Mouse (Mus musculus): ENCODE results near the gene Hmga2.

The Hmga2 gene

DNA sequence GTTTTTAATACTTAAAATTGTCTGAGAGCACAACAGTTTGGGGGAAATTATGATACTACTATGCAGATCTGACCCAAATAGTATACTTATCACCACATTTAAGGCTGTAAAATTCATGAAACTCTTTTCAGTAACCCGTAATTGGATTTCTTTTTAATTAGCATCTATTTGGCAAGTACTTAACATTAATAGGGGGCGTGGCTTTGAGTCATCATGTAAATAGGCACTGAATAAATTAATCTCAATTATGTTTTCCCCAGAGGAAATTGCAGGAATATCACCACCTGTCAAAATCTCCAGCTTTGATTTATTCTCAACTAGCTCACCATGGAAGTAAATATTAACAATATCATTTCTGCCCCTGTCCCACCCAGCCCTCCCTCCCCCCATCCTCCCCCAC lies 3.7 kb downstream of the Hmga2 start:
- no peak for DNase-seq (ENCODE audit: low read depth)

DNA sequence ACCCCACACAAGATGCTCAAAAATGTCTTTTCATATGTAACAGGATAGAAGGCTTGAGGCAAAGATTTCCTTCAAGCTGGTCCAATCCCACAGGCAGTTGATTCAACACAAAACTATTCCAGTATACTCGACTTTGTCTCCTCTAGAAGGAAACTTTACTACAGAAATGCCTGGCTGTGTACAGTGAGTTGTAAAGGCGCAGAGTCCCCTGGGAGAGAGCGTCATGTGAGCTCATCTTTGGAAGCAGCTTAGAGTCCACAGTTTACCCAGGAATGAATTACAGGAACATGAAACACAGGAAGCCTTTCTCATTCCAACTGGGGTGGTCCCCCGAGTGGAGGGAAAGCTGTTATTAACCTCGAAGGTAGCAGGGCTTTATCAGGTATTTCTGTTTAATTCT lies 11.1 kb downstream of the Hmga2 start:
- DNase-seq (ENCODE audit: low read depth): no peak

DNA sequence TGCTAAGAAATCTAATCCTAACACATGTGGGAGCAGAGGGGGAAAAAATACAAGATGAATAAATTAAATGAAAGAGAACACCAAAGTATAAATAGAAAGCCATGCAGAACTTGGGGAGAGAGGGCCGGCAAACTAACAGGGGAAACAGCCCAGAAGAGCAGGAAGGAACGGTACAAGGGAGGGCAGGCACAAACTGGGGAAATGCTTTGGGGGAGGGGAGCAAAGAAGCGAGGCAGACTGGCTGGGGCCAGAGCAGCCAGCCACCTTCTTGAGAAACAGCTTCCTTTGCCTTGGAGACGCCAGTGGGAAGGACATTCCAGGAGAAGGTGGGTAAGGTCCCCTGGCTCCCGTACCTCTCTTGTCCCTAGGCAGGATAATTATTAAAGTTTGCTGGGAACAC lies 14.5 kb downstream of the Hmga2 start:
- no peak for DNase-seq (ENCODE audit: low read depth)

DNA sequence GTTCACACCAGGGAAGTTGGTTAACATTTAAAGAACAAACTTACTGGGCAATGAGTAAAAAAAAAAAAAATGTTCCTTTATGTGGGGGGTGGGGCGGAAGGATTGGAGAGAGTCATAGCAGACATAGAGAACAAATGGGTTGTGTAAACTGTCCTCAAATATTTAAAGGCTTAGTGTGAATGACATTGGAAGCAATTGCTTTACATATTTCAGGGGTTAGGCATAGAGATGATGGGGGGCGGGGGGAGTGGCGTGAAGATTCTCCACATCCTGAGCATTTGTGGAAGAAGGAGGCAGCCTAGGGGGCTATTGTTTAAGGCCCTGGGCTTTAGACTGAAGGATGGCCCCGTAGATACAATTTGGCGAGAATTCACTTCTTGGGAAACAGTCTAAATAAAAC lies 15.0 kb downstream of the Hmga2 start:
- DNase-seq (ENCODE audit: low read depth): no peak

DNA sequence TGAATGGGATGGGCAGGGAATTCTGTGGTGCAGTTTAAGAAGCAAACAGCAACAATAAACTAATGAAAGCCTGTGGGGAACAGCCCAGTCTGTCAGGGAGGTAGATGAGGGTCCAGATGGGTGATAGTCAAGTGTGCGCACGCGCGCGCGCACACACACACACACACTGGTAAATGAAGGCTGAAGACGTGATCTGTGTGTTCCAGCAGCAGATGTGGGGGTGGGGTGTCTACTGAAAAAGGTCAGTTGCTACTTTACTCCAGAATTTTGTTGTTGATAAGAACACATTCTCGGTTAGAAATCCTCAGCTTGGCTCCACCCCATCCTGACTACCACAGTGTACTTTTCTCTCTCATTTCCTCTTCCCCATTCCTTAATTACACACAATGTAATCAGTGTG lies 17.4 kb downstream of the Hmga2 start:
- DNase-seq (ENCODE audit: low read depth): no peak

DNA sequence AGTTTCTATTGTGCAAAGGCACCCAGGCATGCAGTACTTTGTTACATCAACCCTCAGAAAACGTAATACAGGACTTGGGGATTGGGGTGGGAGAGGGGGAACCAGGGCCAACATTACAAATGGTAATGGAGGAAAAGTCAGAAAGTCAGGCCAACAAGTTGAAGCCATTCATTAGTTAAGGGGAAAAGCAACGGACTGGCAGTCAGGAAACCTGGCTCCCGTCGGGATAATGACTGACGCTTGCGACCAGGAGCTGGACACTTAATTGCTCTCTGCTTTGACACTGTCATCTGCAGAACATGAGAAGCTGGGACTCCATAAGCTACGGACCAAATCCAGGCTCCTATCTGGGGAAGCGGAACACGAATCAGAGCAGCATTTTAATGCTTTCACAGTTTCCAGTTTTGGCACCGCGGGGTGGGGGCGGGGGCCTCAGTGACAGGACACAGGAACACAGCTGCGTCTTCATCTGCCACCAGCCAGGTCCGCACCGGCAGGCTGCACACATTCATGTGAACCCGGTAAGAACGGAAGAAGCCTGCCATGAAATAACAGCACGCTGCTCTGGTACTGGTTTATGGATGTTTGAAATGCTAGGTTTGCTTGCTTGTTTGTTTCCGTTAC lies 26.5 kb downstream of the Hmga2 start:
- DNase-seq (ENCODE audit: low read depth): no peak

DNA sequence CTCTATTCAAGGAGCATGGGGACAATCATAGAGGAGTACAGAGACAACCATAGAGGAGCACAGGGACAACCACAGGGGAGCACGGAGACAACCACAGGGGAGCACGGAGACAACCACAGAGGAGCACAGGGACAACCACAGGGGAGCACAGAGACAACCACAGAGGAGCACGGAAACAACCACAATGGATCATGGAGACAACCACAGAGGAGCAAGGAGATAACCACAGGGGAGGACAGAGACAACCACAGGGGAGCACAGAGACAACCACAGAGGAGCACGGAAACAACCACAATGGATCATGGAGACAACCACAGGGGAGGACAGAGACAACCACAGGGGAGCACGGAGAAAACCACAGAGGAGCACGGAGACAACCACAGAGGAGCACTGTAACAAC lies 29.5 kb downstream of the Hmga2 start:
- no peak for DNase-seq (ENCODE audit: low read depth)

DNA sequence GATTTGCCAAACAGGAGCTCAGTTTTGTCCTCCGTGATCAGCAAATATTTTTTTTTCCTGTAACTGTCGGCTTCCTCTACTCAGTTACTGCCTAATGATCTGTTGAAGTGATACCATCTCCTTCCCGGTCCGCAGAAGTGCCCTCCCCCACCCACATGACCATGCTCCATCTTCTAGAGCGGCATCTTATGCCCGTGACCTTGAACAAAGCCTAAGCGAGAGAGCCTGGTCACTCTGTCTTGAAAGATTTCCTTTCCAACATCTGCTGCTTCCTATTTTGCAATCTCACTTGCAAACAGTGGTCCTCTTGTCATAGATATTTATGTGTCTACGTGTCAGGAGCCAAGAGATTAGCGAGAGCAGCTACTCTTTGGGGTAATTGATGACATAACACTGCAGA lies 30.1 kb downstream of the Hmga2 start:
- no peak for DNase-seq (ENCODE audit: low read depth)

DNA sequence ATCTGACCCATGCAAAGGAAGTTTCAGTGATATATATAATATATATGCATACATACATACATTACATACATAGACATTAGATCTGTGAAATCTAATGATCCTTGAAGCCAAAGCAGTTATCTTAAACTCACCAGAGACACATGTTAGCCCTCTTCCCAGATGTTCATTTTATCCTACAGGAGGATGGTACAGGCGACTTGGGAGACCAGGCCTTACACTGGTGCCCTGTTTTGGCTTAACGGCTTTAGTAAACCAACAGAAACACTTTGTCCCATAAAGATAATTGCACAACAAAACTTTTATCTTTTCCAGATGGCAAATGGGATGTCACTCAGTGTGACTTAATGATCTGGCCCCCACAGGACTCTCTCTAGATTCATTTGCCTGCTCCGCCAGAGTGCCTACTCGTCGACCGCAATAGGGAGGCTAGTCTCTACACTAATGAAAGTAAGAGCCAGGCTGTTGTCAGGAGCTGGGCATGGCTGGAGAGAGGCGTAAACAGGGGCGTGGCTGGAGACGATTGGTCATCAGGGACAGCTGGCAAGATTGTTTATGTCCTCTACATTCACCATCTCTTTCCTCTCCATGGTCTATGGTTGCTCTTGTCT lies 31.7 kb downstream of the Hmga2 start:
- DNase-seq (ENCODE audit: low read depth): no peak

DNA sequence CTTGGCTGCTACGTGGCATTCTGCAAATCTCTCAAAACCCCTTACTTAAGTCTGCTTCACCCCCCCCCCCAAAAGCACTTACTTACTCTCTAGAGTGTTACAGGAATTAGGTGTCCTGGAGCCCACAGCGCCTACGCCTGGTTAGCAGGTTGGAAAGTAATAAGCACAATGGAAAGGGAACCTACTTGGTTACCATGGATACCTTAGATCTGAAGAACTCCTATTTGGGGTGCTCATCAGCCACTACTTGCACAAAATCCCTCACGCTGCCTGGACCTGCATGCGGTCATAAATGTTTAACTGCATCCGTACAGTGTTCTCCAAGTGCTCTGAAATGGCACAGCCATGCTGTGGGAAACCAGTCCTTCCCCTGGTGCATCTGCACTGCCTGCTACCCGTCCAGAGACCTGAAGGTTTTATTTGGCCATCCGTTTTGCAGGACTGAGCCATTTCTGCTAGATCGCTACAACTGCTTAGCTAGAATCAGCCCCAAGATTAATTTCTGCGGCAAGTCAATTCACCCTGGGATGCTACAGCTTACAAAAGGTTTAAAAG lies 32.4 kb downstream of the Hmga2 start:
- no peak for DNase-seq (ENCODE audit: low read depth)

DNA sequence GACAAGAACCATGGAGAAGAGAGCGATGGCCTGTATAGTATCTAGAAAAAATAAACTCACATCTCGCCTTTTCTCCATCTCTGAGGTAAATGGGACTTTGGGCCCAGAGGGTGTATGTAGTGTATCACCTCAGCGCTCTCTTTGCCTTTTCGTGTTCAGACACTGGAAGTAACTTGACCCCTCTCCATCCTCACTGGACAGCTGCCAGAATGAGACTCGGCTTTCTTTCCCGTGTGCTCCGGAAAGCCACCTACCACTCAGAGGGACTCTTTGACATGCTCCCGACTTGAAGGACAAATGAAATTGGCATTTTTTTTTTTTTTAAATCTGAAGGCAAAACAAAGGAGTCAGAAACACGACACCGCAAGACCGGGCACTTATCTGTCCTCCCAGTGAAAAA lies 35.0 kb downstream of the Hmga2 start:
- DNase-seq (ENCODE audit: low read depth): no peak

DNA sequence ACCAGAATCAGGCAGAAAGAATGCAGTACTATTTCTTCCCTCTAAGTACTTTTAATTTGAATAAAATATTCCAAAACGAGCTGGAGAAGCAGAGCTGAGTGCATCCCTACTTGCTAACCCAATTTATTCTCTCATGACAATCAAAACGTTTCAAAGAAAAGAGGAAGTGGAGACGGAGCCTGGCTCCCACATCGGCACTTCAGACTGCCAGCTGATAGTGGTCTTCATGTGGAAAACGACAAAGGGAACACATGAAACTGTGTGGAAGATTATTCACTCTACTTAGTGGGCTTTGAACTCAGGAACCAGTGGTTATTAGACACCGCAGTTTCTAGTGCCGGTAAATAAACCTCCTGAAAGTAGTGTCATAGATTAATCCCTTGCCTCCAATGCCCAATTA lies 41.8 kb downstream of the Hmga2 start:
- no peak for DNase-seq (ENCODE audit: low read depth)

DNA sequence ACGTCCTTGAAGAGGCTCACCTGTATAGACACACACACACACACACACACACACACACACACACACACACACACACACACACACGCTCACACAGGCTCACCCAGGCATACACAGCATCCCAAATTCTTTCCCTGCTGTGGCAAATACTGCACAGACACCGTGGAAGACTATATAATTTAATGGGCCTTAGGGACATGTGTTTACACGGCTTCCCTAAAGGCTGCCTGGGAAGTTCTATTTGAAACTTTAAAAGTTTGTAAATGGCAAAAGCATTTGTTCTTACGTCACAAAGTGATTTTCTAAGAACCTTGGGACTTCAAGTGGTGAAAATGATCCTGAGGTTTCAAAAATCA lies 42.8 kb downstream of the Hmga2 start:
- no peak for DNase-seq (ENCODE audit: low read depth)

DNA sequence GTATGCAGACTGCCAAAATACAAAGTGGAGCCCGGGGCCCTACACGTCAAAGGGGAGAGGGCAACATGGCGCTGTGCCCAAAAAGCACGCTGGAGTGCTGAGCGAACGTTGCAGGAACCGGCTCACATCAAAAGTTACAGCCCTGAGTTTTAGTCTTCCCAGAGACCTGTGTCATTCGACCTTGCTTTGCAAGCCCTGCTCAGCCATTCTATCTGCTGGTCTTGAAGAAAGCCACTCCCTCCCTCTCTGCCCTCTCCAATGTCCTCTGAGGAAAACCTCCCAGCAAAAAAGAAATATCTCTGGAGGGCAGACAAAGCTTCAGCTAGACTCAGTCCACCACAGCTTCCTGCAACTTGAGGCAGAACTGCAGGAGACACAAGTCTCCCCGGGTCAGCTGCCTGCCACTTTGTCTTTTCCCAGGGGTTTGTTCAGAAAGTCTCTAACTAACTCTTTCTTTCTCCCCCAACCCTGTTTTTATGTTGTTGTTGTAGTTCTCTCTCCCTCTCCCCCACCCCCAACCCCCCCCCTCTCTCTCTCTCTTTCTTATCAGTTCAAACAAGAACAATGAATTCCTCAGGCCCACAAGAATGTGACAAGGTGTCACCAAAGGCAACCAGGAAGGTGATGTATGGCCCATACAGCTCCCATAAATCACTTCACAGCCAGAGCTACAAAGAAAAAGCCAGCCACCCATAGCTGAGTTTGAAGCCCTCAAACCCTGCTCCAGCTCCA lies 43.4 kb downstream of the Hmga2 start:
- DNase-seq (ENCODE audit: low read depth): no peak

DNA sequence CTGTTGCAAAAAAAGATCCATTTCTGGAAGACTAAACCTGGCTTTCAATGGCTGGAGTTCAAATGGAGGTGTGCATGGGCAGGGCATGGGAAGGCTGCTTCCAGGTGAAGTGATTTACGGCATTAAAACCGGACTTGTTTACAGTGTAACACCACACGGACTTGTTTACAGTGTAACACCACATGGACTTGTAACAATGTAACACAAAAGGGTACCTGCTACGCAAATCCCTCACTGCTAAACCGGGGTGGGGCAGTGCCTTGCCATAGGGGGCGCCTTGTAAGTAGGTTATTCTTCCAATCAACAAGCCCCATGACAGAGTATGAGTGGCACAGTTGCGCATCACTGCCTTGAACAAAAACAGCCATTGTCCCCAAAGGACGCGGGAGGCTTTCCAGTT lies 44.2 kb downstream of the Hmga2 start:
- DNase-seq (ENCODE audit: low read depth): no peak

DNA sequence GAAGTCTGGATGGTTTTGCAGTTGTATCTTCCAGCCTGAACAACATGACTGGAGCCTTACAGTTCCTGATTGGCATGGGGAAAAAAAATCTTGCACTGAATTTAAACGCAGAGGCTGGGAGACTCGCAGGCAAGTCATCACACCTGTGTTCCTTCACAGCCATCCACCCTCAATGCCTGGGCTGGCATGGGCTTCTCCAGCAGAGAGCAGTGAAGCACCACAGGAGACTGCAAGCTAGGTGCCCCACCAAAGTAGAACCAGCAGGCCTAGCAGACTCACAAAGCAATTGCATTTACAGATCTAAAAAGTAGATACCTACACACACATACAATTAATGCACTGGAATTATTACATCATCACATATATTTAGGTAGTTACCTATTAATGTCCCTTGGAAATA lies 44.8 kb downstream of the Hmga2 start:
- DNase-seq (ENCODE audit: low read depth): no peak

DNA sequence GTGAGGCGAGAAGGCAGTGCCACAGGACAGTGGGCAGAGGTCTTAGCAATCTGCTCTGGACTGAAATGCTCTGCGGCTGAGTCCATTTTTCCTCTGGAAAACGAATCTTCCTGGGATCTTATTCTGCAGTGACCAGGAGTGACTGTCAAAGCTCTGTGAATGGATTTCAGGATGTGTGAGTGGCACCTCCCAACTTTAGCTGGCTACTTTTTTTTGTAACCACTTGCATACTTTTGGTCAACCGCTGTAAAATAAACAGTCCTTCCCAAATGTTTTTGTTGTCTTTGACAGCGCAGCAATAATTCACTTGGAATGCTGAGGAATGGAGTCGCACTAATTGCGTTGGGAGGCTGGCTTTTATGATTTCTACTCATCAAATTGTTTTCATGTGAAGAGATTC lies 45.8 kb downstream of the Hmga2 start:
- DNase-seq (ENCODE audit: low read depth): no peak

DNA sequence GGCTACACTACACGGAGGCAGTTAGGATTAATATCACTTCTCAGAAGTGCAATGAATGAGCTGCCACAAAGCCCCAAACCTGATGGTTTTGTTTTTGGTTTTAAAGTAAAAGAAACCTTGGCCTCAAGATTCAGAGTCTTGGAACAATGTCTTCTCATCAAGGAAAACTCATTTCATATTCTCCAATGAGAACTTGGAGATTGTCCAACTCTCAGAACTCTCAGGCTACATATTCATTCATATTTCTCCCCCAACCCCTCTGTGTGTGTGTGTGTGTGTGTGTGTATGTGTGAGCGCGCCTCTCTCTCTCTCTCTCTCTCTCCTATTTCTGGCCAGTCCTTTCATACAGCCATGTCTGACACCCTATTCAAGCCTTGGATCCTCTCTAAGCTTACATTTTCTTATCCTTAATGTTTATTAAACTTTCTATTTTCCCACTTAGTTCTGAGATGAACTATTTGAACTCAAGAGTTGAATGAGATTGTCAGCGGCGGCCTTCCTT lies 46.5 kb downstream of the Hmga2 start:
- DNase-seq (ENCODE audit: low read depth): no peak

DNA sequence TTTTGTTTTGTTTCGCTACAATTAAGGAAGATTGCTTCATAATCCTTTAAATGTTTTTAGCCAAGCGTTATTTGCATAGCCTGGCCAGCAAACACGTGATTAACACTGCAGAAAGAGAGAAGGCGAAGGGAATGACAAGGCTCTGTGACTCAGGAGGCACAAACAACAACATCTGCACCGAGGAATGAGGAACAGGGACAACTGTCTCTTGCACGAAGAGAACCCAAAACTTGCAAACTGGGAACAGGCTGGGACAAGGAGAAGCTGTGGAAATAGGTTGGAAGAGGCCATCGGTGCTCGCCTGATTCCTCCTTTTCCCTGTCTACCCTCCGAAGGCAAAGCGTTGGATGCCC lies 47.1 kb downstream of the Hmga2 start:
- no peak for DNase-seq (ENCODE audit: low read depth)

DNA sequence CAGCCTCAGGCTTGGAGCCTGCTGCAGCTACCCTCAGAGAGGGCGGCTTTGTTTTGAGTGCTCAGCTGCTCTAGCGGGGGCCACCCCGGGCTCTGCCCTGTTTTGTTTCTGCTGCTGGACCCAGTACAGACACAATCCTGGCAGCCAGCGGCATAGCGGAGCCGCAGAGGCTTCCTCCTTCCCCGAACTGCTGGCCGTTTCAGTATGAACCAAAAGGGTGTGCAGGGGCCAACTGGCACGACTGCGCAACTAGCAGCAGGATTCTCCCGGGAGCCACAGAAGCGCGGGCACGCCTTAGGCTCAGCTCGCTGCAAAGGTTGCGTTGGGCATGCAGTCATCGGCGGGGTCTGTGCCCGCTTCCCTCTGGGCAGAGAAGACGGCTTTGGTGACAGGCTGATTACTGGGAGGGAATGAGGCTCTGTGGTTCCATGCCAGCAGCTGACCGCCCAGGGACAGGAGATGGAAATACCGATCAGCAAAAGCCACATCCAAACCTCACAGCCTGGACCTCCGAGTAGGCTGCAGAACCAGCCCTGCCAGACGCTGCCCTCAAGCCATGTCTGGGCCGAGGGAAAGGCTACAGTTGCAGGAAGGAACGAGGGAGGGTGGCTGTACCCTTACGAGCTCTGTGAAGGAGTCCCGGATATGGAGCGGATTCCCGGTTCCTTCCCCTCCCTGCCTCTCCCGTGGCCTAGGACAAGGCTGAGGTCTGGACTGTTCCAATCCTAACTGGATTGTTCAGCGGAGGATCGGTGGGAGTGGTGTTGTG lies 47.7 kb downstream of the Hmga2 start:
- no peak for DNase-seq (ENCODE audit: low read depth)

DNA sequence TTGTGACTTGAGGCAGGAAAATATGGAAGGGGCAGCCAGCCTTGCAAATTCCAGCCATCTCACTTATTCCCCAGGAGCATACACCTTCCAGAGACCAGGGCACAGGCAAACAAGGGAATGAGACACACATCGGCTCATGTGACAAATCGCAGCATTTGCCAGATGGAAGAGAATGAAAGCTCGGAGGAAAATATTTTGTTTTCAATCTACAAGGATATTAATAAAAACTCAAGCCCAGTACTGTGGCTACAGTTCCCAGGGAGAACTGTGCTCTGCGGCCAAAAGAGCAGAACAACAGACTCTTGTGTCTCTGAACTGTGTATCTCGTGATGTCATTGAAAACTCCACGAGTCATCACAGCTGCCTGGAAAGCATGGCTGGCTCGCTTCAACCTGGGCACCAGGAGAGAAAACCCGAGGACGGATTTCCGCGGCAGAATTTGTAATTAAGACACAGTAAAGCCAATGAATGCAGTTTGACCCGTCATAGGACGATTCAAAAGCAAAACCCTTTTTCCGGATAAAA lies 50.1 kb downstream of the Hmga2 start:
- DNase-seq (ENCODE audit: low read depth): no peak

DNA sequence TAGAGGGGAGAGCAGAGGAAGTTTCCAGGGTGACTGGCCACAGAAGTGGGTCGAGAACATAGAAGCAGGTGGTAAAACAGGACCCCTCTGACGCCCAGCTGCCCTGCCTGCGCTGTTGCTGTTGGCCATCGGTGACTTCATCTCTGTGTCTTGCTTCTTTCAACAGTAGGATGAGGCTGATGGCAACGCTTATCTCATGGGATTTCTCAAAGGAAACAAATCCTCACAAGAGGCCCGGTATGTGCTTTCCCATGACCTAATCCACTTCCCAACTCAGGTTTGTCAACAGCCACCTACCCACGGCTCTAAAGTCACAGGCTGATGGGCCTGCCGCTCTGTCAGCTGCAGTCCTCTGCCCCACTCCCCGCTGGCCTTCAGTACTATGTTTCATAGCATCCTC lies 52.3 kb downstream of the Hmga2 start:
- DNase-seq (ENCODE audit: low read depth): no peak

Measured in naive thymus-derived CD4-positive, alpha-beta T cell, adult 2 months (primary cell).